Mouse (Mus musculus): ENCODE data around the gene Olfr248. TPM values are rescaled to one million over a fixed set of nuclear protein-coding genes. Genes with fewer than 3 reads are reported as not detected.

Gene Olfr248
- polyA plus RNA-seq, 1 experiment from 2014 or later = not detected

Other genes starting within 250 kb of the Olfr248 start
- not detected in 2 replicates for gene Olfr420, start 235.4 kb upstream of the Olfr248 start, polyA plus RNA-seq (2015; fragmentation: Nextera tagmentation; extraction: Ambion mirVana)
- gene Spta1, start 218.3 kb upstream of the Olfr248 start, polyA plus RNA-seq (2015; fragmentation: Nextera tagmentation; extraction: Ambion mirVana) = 0.85 and 0.94 TPM in 2 replicates
- gene Olfr419, start 139.0 kb upstream of the Olfr248 start, polyA plus RNA-seq (2015; fragmentation: Nextera tagmentation; extraction: Ambion mirVana) = not detected in 2 replicates
- 3.4 and 7.3 TPM in 2 replicates for gene Mptx1, start 60.5 kb upstream of the Olfr248 start, polyA plus RNA-seq (2015; fragmentation: Nextera tagmentation; extraction: Ambion mirVana)
- not detected in 2 replicates for gene Olfr417, start 25.9 kb upstream of the Olfr248 start, polyA plus RNA-seq (2015; fragmentation: Nextera tagmentation; extraction: Ambion mirVana)
- gene Olfr414, start 33.0 kb downstream of the Olfr248 start, polyA plus RNA-seq (2015; fragmentation: Nextera tagmentation; extraction: Ambion mirVana) = not detected in 2 replicates
- not detected in 2 replicates for gene Olfr220, start 51.0 kb downstream of the Olfr248 start, polyA plus RNA-seq (2015; fragmentation: Nextera tagmentation; extraction: Ambion mirVana)
- 0.89 and 1.2 TPM in 2 replicates for gene Fmn2, start 110.8 kb downstream of the Olfr248 start, polyA plus RNA-seq (2015; fragmentation: Nextera tagmentation; extraction: Ambion mirVana)